Mouse (Mus musculus) right cerebral cortex, postnatal 10 days (tissue): ENCODE measurements around the gene Slc22a30.
"Not testable (repeated sequence)": the region's sequence is repeated elsewhere in the genome, so short reads cannot be mapped to it uniquely, and the experiment has no call there.

Source experiments
- DNase-seq, 2 experiments: peaks; one replicate each; pipeline ENCODE4 v3.0.0; 2021; ENCODE audit warnings: low spot score in 2 of 2

The Slc22a30 gene

DNA sequence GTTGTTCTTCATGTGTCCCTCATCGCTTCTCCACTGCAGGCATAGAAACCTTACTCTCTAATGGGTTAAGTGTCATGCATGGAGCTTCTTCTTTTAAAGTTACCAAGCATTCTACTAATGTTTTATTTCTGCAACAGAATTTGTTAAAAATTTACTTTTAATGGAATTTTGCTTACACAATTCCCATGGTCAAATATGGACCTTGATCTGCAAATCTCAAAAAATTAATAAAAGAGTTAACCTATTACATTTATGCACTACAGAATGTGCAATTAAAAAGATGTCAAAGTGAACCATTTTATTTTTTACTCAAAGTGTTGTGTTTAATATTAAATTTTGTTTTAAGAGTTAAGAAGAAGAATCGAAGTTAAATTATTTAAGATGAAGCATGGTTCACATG lies at the start of gene Slc22a30:
Gene Slc22a30, minus strand, starts transcription at position 101 of the 400 bp plus-strand sequence.
- not testable (repeated sequence) for DNase-seq

DNA sequence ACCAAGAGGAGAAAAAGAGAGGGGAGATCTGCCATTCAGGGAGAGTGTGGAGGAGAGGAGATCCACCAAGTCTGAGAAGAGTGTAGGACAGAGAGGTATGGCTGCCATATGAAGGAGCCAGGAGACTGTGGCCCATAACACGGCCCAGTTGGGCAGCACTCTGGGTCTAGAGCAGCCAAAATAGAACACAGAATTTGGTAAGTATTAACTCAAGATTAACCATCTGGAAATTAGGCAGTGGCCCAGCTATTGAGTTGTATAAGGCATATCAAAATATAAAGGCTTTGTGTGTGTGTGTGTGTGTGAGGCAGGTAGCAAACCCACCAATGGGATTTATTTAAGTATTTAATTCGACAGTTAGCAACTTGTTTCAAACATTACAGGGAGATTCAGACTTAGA lies 43.4 kb upstream of the Slc22a30 start:
- no peak for DNase-seq

DNA sequence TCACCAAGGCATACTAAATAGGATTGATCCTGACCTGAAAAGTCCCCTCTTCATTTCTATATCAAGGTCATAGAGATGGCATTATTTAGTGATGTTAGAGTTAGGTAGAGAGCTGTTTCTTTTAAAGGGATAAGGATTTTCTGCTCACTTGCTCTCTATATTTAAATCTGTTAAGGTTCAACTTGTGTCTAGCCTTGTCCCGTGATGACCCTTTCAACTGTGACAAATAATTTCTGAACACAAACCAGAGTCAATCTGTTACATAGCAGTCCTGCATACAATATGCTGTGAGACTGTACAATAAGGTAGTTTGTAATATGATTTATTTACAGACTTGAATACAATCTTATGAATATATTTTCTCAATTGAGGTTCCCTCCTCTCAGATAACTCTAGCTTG lies 42.6 kb upstream of the Slc22a30 start:
- no peak for DNase-seq

DNA sequence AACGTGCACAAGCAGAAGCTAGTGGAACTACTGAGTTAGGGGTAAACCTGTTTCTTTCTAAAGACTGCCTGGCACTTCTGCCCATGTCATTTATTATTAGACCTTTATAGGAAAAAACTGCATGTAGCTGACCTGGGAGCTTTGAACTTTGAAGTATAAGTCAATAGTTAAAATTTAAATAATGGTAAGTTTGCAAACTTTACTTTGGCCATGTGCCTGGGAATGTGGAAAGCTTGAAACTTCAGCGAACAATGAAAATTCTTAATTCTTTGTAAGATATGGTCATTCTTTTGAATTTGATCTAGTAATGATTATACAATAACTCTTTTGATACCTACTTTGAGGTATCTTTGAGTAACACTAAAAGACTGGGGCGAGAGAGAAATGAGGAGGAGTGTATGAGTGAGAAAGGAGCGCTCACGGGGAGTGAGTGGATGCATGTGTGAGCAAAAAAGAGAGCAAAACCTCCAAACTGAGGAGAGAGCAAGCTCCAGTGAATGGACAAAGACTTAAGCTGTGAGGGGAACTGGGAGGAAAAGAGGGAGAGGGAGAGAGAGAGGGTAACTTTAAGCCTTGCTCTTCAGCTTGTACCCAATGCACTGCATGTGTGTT lies 26.2 kb upstream of the Slc22a30 start:
- DNase-seq, result no peak

DNA sequence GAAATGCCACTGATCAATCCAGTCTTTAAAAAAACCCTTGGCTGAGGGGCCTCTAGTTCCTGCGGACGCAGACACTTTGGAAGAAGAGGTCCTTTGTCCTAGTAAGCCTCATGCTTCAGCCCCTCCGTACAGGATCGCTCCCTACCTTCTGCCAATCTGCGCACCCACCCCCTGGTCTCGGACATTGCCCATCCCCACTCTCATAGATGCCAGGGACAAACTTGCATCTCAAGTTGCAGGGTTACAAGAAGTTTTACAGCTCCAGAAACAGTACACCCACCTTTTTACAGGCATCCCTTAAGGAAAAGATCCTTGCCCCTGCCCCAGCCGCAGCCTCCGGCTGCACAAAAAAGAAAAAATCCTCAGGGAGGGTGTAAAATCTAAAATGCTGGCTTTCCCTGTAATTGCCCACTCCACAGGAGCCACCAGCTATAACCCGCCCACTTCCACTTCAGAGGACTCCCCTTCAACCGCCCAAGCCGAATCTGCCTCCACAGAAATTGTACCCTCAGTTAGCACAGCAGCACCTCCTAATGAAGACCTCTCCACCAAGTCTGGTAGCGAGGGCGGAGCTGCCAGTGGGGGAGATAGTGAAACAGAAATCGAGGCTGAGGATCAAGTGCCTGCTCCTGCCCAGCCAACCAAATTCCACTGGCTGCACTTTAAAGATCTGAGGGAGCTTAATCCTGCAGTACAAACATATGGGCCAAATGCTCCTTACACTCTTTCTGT lies 2.5 kb upstream of the Slc22a30 start:
- not testable (repeated sequence) for DNase-seq
